Mouse (Mus musculus) MEL (cell line): Measurements from ENCODE around the gene Reep1. TPM values are rescaled to one million over a fixed set of nuclear protein-coding genes. Genes with fewer than 3 reads are reported as not detected.

Experiments used
- DNase-seq: peaks from one replicate; pipeline ENCODE4 v3.0.0; 2011; ENCODE audit warnings: low read depth, low spot score
- H3K27ac ChIP-seq: 2 replicates; pipeline ENCODE4 v1.5.1; 2012; ENCODE audit warnings: low read depth, mild to moderate bottlenecking, control low read depth, low read length, moderate library complexity; ENCODE audit not compliant: control insufficient read depth
- H3K27me3 ChIP-seq, 2 experiments: fragments of 150-350 bp in 1 of 2; sonication (generic) in 1 of 2; 2 replicates each; pipeline ENCODE4 v1.6.1; 2012; ENCODE audit warnings: low read length in 2 of 2, mild to moderate bottlenecking in 2 of 2, improper control_type of control experiment in 1 of 2, moderate library complexity in 1 of 2; ENCODE audit not compliant: insufficient read depth in 2 of 2, control insufficient read depth in 1 of 2
- H3K36me3 ChIP-seq, 2 experiments: 2 replicates each; pipeline ENCODE4 v1.6.1; 2012 to 2014; ENCODE audit warnings: low read length in 2 of 2, improper control_type of control experiment in 1 of 2, inconsistent platforms in 1 of 2, mild to moderate bottlenecking in 1 of 2; ENCODE audit not compliant: insufficient read depth in 2 of 2, control insufficient read depth in 1 of 2
- H3K4me1 ChIP-seq, 2 experiments: fragments of 150-350 bp in 1 of 2; sonication (generic) in 1 of 2; 2 replicates each; pipeline ENCODE4 v1.6.1; 2012; ENCODE audit warnings: low read length in 2 of 2, improper control_type of control experiment in 1 of 2, mild to moderate bottlenecking in 1 of 2; ENCODE audit not compliant: insufficient read depth in 2 of 2, control insufficient read depth in 1 of 2
- H3K4me3 ChIP-seq, 2 experiments: fragments of 150-350 bp in 1 of 2; sonication (generic) in 1 of 2; 2 replicates each; pipeline ENCODE4 v1.5.1; 2012; ENCODE audit warnings: low read depth in 2 of 2, low read length in 2 of 2, mild to moderate bottlenecking in 2 of 2, moderate library complexity in 2 of 2, control low read depth in 1 of 2, improper control_type of control experiment in 1 of 2; ENCODE audit not compliant: control insufficient read depth in 1 of 2, insufficient read depth in 1 of 2
- H3K79me2 ChIP-seq: 2 replicates; pipeline ENCODE4 v1.6.1; 2012; ENCODE audit warnings: mild to moderate bottlenecking, low read length, moderate library complexity; ENCODE audit not compliant: control insufficient read depth, poor library complexity, insufficient read depth
- H3K9ac ChIP-seq: 2 replicates; pipeline ENCODE4 v1.6.1; 2012; ENCODE audit warnings: low read depth, mild to moderate bottlenecking, control low read depth, low read length, moderate library complexity; ENCODE audit not compliant: control insufficient read depth, poor library complexity, severe bottlenecking
- H3K9me3 ChIP-seq: fragments of 150-350 bp; sonication (generic); replicated peaks from 2 replicates; pipeline ENCODE4 v1.6.1; 2012; ENCODE audit warnings: mild to moderate bottlenecking, low read length, improper control_type of control experiment, moderate library complexity; ENCODE audit not compliant: insufficient read depth
- BHLHE40 ChIP-seq: IDR thresholded peaks from 2 replicates; pipeline ENCODE4 v1.6.1; 2012; ENCODE audit warnings: low read depth, mild to moderate bottlenecking, inconsistent platforms, low read length, improper control_type of control experiment, borderline replicate concordance
- CHD1 ChIP-seq: IDR thresholded peaks from 2 replicates; pipeline ENCODE4 v1.6.1; 2012; ENCODE audit warnings: low read depth, mild to moderate bottlenecking, inconsistent platforms, low read length, improper control_type of control experiment
- CHD2 ChIP-seq: IDR thresholded peaks from 2 replicates; pipeline ENCODE4 v1.6.1; 2011; ENCODE audit warnings: low read length, improper control_type of control experiment
- CTCF ChIP-seq, 3 experiments: IDR thresholded peaks in 2 of 3; conservative IDR thresholded peaks in 1 of 3; 2 replicates each; pipeline ENCODE4 v1.5.1; 2011 to 2012; ENCODE audit warnings: low read length in 3 of 3, low read depth in 2 of 3, mild to moderate bottlenecking in 2 of 3, improper control_type of control experiment in 1 of 3, inconsistent platforms in 1 of 3, mixed read lengths in 1 of 3, moderate library complexity in 1 of 3; ENCODE audit not compliant: control insufficient read depth in 1 of 3, insufficient read depth in 1 of 3, poor library complexity in 1 of 3, severe bottlenecking in 1 of 3
- E2F4 ChIP-seq: IDR thresholded peaks from 2 replicates; pipeline ENCODE4 v1.6.1; 2011; ENCODE audit warnings: low read depth, low read length, improper control_type of control experiment, borderline replicate concordance
- ELF1 ChIP-seq: IDR thresholded peaks from 2 replicates; pipeline ENCODE4 v1.6.1; 2014; ENCODE audit warnings: low read depth, mild to moderate bottlenecking, inconsistent platforms, low read length, improper control_type of control experiment, moderate library complexity
- EP300 ChIP-seq, 2 experiments: IDR thresholded peaks; 2 replicates each; pipeline ENCODE4 v1.6.1; 2011; ENCODE audit warnings: improper control_type of control experiment in 2 of 2, low read length in 2 of 2, low read depth in 1 of 2, mild to moderate bottlenecking in 1 of 2
- GABPA ChIP-seq: IDR thresholded peaks from 2 replicates; pipeline ENCODE4 v1.6.1; 2012; ENCODE audit warnings: low read depth, mild to moderate bottlenecking, inconsistent platforms, low read length, improper control_type of control experiment, moderate library complexity
- HCFC1 ChIP-seq: IDR thresholded peaks from 2 replicates; pipeline ENCODE4 v1.6.1; 2012; ENCODE audit warnings: low read depth, mild to moderate bottlenecking, inconsistent platforms, low read length, improper control_type of control experiment, moderate library complexity
- JUND ChIP-seq: IDR thresholded peaks from 2 replicates; pipeline ENCODE4 v1.6.1; 2011; ENCODE audit warnings: low read depth, mild to moderate bottlenecking, improper control_type of control experiment, low read length
- KAT2A ChIP-seq: conservative IDR thresholded peaks from 2 replicates; pipeline ENCODE4 v1.6.1; 2012; ENCODE audit warnings: low read depth, low read length, improper control_type of control experiment, inconsistent platforms
- MAZ ChIP-seq: IDR thresholded peaks from 2 replicates; pipeline ENCODE4 v1.6.1; 2012; ENCODE audit warnings: low read depth, mild to moderate bottlenecking, inconsistent platforms, low read length, improper control_type of control experiment
- MXI1 ChIP-seq: IDR thresholded peaks from 2 replicates; pipeline ENCODE4 v1.6.1; 2011; ENCODE audit warnings: mild to moderate bottlenecking, low read depth, low read length, improper control_type of control experiment
- MYB ChIP-seq: IDR thresholded peaks from 2 replicates; pipeline ENCODE4 v1.6.1; 2011; ENCODE audit warnings: mild to moderate bottlenecking, low read depth, low read length, improper control_type of control experiment
- MYC ChIP-seq: IDR thresholded peaks from 2 replicates; pipeline ENCODE4 v1.6.1; 2011; ENCODE audit warnings: low read depth, mild to moderate bottlenecking, low read length, improper control_type of control experiment, moderate library complexity
- POLR2A ChIP-seq, 2 experiments: IDR thresholded peaks; 2 replicates each; pipeline ENCODE4 v1.6.1; 2011 to 2012; ENCODE audit warnings: low read length in 2 of 2, mild to moderate bottlenecking in 2 of 2, control low read depth in 1 of 2, improper control_type of control experiment in 1 of 2, low read depth in 1 of 2, moderate library complexity in 1 of 2; ENCODE audit not compliant: control insufficient read depth in 1 of 2, insufficient read depth in 1 of 2, poor library complexity in 1 of 2
- RAD21 ChIP-seq: IDR thresholded peaks from 2 replicates; pipeline ENCODE4 v1.6.1; 2011; ENCODE audit warnings: mild to moderate bottlenecking, low read depth, low read length, improper control_type of control experiment
- SIN3A ChIP-seq: IDR thresholded peaks from 2 replicates; pipeline ENCODE4 v1.6.1; 2012; ENCODE audit warnings: low read length, improper control_type of control experiment, inconsistent platforms
- TAL1 ChIP-seq: IDR thresholded peaks from 2 replicates; pipeline ENCODE4 v1.6.1; 2012; ENCODE audit warnings: mild to moderate bottlenecking, inconsistent platforms, low read length, moderate library complexity, mixed read lengths
- TCF12 ChIP-seq: IDR thresholded peaks from 2 replicates; pipeline ENCODE4 v1.6.1; 2014; ENCODE audit warnings: low read depth, mild to moderate bottlenecking, inconsistent platforms, low read length, improper control_type of control experiment, moderate library complexity
- UBTF ChIP-seq: IDR thresholded peaks from 2 replicates; pipeline ENCODE4 v1.6.1; 2012; ENCODE audit warnings: low read depth, mild to moderate bottlenecking, inconsistent platforms, low read length, improper control_type of control experiment, moderate library complexity, borderline replicate concordance; ENCODE audit not compliant: insufficient read depth
- USF1 ChIP-seq: IDR thresholded peaks from 2 replicates; pipeline ENCODE4 v1.6.1; 2014; ENCODE audit warnings: low read depth, mild to moderate bottlenecking, inconsistent platforms, low read length, improper control_type of control experiment, moderate library complexity
- USF2 ChIP-seq, 2 experiments: IDR thresholded peaks; 2 replicates each; pipeline ENCODE4 v1.6.1; 2011 to 2012; ENCODE audit warnings: improper control_type of control experiment in 2 of 2, low read length in 2 of 2, borderline replicate concordance in 1 of 2, inconsistent platforms in 1 of 2, low read depth in 1 of 2, mild to moderate bottlenecking in 1 of 2; ENCODE audit not compliant: insufficient read depth in 1 of 2
- polyA plus RNA-seq, 2 experiments: library from polyadenylated mRNA; stranded (reverse) in 1 of 2; unstranded in 1 of 2; fragments of >175 nt in 1 of 2; fragments of >200 nt in 1 of 2; gene quantifications; 2 replicates each; pipeline versions ENCODE4 v1.2.1 to v1.2.4; 2012; ENCODE audit warnings: low replicate concordance in 2 of 2, low read depth in 1 of 2; ENCODE audit not compliant: insufficient read length in 2 of 2, insufficient read depth in 1 of 2, missing spikeins in 1 of 2
- total RNA-seq: library from RNA; depleted of rRNA; stranded (reverse); fragments of 300-350 nt; gene quantifications from 2 replicates; pipeline ENCODE4 v1.2.3, GENCODE M21; 2012

Gene Reep1
- total and polyA plus RNA-seq, 3 experiments = 0.12 to 0.36 TPM; not detected in 1

DNA sequence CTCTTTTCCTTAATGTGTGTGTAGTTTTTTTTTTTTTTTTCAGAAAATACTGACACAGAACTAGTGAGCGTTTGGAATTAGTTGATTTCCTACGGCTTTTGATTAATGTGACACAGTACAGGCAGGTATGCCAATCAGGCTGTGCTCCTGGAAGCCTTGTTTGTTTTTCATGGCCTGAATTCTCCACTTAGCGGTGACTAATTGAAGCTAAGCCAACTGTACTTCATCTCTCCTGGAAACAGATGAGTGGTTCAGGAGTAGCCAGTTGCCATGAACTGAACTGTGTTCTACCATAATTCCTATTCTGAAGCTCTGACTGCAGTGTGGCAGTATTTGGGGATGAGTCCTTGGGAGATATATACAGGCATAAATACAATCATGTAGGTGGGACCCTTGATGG is 20.9 kb downstream of the Reep1 start:
- no peak overlapping the region for H3K9ac ChIP-seq
- H3K36me3 ChIP-seq = no peaks in the 10 kb centered on the region
- no peak for DNase-seq
- no peak overlapping the region for H3K4me3 ChIP-seq
- H3K79me2 ChIP-seq = no peaks in the 10 kb centered on the region
- no peak overlapping the region for H3K27ac ChIP-seq
- no peaks in the 10 kb centered on the region for H3K9me3 ChIP-seq
- TF ChIP-seq POLR2A (IDR thresholded peaks at IDR 0.05; ENCODE audit: control insufficient read depth in 1 of 2, insufficient read depth in 1 of 2, low read depth in 1 of 2, low read length in 2 of 2, poor library complexity in 1 of 2) (no peak), CHD2 (no peak), CHD1 (no peak), HCFC1 (no peak), MXI1 (no peak), TCF12 (no peak), EP300 (IDR thresholded peaks at IDR 0.05; ENCODE audit: low read depth in 1 of 2, low read length in 2 of 2) (no peak)
- TF ChIP-seq, all 39 proteins: peak for 0
- Histone ChIP-seq H3K4me1 (no peaks in the 10 kb centered on the region), H3K27me3 (peaks cover 0 to 2% of the 10 kb centered on the region in 2 experiments; a peak in 1 of 4 replicates)

DNA sequence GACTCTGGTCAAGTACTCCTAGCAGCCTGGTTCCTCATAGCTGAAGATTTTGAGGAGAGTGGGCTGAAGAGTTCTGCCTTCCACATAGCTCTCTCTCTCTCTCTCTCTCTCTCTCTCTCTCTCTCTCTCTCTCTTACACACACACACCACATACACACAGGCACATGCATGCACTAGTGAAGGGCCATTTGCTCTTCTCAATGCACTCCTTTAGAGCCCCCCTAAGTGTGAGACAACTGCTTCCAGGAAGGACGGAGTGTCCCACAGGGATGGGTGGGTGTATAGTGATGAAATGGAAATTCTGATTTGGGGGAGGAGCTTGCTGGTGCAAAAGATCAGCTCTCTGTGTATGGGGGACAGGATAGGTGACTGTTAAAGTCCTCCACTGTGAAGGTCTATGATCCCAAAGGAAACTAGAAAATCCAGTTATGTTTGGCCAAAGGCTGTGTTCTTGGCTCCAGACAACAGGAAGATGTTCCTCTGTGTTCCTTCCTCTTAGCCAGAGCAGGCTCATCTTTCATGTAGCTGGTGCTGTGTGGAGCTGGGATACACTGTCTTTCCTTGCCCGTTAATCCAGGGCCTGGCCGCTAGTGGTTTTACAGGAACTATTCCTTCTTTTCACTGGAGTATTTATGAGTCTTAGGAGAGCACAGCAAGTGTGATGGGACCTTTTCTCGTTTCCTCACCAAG is 27.7 kb downstream of the Reep1 start:
- Histone ChIP-seq H3K9ac (no peak overlapping the region), H3K79me2 (no peaks in the 10 kb centered on the region), H3K4me1 (no peaks in the 10 kb centered on the region), H3K36me3 (no peaks in the 10 kb centered on the region), H3K9me3 (no peaks in the 10 kb centered on the region), H3K27me3 (peaks cover 0 to 1% of the 10 kb centered on the region in 2 experiments; a peak in 2 of 4 replicates), H3K4me3 (no peak overlapping the region), H3K27ac (no peak overlapping the region)
- no peak for DNase-seq
- no peak for TF ChIP-seq UBTF
- TF ChIP-seq BHLHE40 = no peak
- no peak for TF ChIP-seq MYC
- no peak for TF ChIP-seq TAL1
- TF ChIP-seq KAT2A = no peak
- no peak for TF ChIP-seq ELF1

DNA sequence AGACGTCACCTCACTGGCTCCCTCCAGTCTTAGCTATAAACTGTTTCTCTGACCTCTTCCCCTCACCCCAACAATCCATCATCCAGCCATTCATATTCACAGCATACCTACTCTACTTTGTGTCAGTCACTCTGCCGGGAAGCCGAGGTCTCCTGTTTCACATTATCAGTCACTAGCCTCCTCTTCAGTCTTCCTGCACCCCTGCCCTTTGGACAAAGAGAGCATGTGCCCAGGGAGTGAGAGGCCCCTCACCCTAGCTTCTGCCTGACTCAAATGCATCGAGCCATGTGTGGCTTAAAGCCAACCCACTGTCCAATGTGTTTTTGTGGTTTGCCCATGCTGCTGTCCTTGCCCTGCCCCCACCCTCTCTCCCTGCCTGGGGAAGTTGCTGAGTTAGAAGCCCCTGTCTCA is 28.2 kb downstream of the Reep1 start:
- DNase-seq = no peak
- TF ChIP-seq JUND = no peak
- no peak for TF ChIP-seq KAT2A
- TF ChIP-seq USF2 (IDR thresholded peaks at IDR 0.05; ENCODE audit: borderline replicate concordance in 1 of 2, insufficient read depth in 1 of 2, low read depth in 1 of 2, low read length in 2 of 2) = no peak
- TF ChIP-seq SIN3A = no peak
- TF ChIP-seq E2F4 = no peak
- no peak for TF ChIP-seq TAL1
- TF ChIP-seq USF1 = no peak
- no peak for TF ChIP-seq MYB
- no peak for TF ChIP-seq CTCF (IDR thresholded peaks at IDR 0.05 in 2 of 3, conservative IDR thresholded peaks at IDR 0.05 in 1 of 3; ENCODE audit: control insufficient read depth in 1 of 3, insufficient read depth in 1 of 3, low read depth in 2 of 3, low read length in 3 of 3, poor library complexity in 1 of 3, severe bottlenecking in 1 of 3)
- no peak for TF ChIP-seq RAD21
- no peak for TF ChIP-seq MAZ
- TF ChIP-seq GABPA = no peak
- TF ChIP-seq, all 39 proteins: peak for 0
- H3K27me3 ChIP-seq = peaks cover 0 to 2% of the 10 kb centered on the region in 2 experiments; a peak in 2 of 4 replicates
- H3K9ac ChIP-seq = no peak overlapping the region
- H3K4me1 ChIP-seq = no peaks in the 10 kb centered on the region
- no peaks in the 10 kb centered on the region for H3K9me3 ChIP-seq
- H3K79me2 ChIP-seq = no peaks in the 10 kb centered on the region
- no peaks in the 10 kb centered on the region for H3K36me3 ChIP-seq
- no peak overlapping the region for H3K4me3 ChIP-seq
- H3K27ac ChIP-seq = no peak overlapping the region
